Mouse (Mus musculus) layer of hippocampus, adult 2 months (tissue): ENCODE results near the gene Tmem38b. TPM values are rescaled to one million over a fixed set of nuclear protein-coding genes. Genes with fewer than 3 reads are reported as not detected.

ENCODE experiments used
- DNase-seq, 2 experiments: peaks; one replicate each; pipeline ENCODE4 v3.0.0; 2022; ENCODE audit warnings: low spot score in 2 of 2
- H3K27ac ChIP-seq: fragments of 200-600 bp; 2 replicates; pipeline ENCODE4 v1.8.1; 2022
- H3K4me3 ChIP-seq: fragments of 200-600 bp; 2 replicates; pipeline ENCODE4 v1.8.1; 2022; ENCODE audit warnings: mild to moderate bottlenecking
- CTCF ChIP-seq: fragments of 200-600 bp; conservative IDR thresholded peaks from 2 replicates; pipeline ENCODE4 v1.8.1; 2022; ENCODE audit warnings: antibody characterized with exemption, mild to moderate bottlenecking, moderate library complexity
- long read RNA-seq, 2 experiments: library from polyadenylated mRNA; stranded (forward); transcript quantifications; one replicate each; pipeline ENCODE4 v2.0.0; 2021; ENCODE audit warnings: borderline mapping rate in 2 of 2
- total RNA-seq, 2 experiments: library from RNA; stranded (reverse); gene quantifications; 2 replicates each; pipeline ENCODE4 v1.2.3; 2021

Gene Tmem38b
- 10 to 100 TPM; 14.9 to 21.6 TPM for total RNA-seq
- long read RNA-seq, experiment 1, partial matches to known transcripts, result 1 of 5 reads
- long read RNA-seq, experiment 1, other reads (novel, unspliced or antisense), result 0 of 5 reads
- long read RNA-seq, experiment 2, partial matches to known transcripts, result 0 of 4 reads
- long read RNA-seq, experiment 2, other reads (novel, unspliced or antisense), result 0 of 4 reads

DNA sequence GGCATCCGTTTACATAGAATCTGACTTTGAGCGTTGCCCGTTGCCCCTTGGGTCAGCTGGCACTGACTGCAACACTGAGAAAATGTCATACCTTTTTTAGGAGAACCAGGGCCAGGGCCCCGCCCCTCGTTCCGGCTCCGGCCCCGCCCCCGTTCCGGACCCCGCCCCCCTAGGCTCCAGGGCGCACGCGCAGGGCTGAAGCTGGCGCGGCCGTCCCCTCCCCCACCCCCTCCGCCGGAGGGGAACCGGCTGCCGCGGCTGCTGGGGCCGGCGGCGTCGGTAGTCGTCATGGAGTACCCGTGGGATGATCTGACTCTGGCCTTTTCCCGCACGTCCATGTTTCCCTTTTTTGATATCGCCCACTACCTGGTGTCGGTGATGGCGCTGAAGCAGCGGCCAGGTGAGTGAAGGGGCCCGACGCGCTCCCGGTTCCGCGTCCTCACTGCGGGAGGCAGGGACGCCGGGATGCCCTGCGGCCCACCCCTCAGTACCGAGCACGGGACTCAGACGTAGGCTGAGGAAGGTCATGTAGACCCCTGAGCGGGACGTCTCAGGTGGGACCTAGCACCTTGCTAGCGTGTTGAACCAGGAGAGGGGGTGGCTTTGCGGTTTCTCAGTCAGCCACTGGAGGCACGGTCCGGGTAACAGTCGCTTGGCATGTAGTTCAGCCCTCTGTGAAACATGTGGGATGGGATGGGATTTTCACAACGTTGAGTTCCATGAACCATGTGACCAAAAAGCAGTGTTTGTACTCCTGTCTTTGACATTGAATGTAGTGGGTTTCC, at the start of gene Tmem38b:
Gene Tmem38b, plus strand, starts transcription at position 225 of the 785 bp plus-strand sequence.
- H3K4me3 ChIP-seq, result peak within 1 kb of the TSS; percentile 88
- DNase-seq, result peak; percentile 56 to 80
- peak; percentile 58 for TF ChIP-seq CTCF
- peak within 1 kb of the TSS; percentile 93 for H3K27ac ChIP-seq

DNA sequence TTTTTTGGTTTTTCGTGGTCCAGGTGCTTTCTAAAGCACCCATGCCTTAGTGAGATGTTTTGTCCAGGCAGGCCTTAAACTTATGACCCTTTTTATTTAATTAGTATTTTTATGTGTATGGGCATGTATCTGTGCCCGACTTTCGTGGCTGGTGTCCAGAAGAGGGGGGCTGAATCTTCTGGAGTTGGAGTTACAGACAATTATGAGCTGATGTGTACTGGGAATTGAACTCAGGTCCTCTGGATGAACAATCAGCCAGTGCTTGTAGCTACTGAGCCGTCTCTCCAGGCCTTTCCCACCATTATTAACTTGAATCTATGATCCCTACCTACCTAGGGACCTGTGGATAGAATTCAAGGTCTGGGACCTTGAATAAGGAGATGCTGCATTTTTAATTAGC, 44.4 kb upstream of the Tmem38b start:
- TF ChIP-seq CTCF, result no peak
- Histone ChIP-seq H3K27ac (no peak overlapping the region), H3K4me3 (no peak overlapping the region)
- no peak for DNase-seq

DNA sequence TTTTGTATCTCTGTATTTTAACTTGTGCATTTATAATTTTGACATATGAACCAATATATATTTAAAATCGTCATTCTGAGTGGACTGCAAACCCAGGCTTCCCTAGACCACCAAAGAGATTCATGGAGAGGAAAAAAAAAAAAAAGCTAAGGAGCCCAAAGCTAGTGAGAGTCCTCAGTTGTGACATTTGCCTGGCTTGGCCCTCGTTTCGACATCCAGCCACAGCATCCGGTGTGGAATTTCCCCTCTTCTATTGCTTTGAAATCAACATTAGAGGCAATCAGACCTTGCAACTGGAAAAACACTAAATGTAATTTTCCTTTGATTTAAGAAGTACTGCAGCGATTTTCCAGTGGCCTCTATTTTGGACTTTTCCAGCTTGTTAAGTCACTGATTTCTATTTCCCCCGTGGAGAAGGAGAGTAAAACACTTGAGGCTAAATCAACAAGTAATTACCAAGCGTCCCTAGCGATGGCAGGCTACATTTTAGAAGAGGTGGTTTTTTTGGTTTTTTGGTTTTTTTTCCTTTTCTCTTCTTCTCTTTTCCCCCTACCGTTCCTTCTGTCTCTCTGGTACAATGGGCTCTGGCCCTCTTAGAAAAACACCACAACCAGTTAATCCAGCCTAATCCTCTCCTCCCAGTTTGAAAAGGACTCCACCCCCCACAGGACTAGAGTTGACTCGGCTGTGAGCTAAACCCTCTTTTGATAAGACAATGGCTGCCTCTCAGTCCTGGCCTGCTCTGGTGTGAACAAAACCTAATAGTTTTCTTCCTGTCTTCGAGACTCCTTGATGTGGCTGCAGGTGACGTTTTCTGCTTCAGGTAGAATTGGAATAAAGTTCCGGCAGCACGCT, 43.4 kb upstream of the Tmem38b start:
- Histone ChIP-seq H3K27ac (no peak overlapping the region), H3K4me3 (no peak overlapping the region)
- DNase-seq, result no peak
- no peak for TF ChIP-seq CTCF

DNA sequence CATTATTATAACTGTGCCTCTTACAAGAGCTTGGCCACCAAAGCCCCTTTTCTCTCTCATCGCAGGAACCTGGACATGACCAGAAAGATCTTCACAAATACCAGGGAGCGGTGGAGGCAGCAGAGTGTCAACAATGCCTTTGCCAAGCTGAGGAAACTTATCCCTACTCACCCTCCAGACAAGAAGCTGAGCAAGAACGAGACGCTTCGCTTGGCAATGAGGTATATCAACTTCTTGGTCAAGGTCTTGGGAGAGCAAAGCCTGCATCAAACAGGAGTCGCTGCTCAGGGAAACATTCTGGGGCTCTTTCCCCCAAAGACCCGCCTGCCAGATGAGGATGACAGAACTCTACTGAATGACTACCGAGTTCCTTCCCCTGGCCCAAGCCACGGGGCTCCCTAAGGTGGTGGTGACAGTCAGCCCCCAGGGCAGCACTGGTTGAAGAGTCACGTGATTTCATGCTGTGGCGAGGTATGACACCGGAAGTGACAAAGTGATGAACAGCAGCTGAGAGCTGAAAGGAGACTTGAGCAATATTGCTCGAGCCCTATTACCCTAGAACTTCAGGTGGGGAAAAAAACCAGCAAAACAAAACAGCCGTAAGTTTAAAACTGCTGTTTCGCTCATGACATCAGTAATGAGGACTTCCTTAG, 40.0 kb upstream of the Tmem38b start:
- DNase-seq, result no peak
- no peak for TF ChIP-seq CTCF
- Histone ChIP-seq H3K4me3 (no peak overlapping the region), H3K27ac (no peak overlapping the region)

DNA sequence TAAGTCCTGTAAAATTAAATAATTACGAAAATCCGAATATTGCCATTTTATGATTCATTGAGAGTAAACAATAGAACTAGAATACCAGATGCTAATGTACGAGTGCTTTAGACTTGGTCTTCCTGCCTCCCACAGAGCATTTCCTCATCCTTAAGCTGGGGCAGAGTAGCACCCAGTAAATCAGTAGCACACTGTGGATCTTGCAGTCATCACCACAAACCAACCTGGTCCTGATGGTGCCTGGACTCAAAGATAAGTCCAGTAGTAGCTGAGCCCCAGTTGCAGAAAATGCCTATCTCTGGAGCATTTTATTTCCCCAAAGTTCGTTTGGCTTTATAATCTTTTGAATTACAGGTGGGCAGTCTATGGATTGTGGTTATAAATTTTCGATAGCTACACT, 39.0 kb upstream of the Tmem38b start:
- no peak overlapping the region for H3K27ac ChIP-seq
- DNase-seq, result no peak
- TF ChIP-seq CTCF, result no peak
- no peak overlapping the region for H3K4me3 ChIP-seq

DNA sequence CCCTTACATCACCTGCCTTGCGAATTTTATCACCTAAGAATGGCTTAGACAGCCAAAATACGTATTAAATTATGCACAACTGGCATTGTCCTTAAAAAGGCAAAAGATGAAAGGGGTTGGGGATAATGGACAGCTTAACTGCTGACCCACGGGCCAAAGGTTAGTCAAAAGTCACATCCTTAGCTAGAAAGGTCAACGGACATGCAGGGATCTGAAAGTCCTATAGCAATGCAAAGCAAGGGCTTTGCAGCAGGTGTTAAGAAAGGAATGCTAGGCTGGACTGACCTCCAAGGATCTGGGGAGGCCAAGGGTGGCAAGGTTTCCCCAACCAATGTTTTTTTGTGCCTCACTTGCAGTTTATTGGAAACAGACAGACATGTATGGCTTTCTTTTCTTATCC, 36.5 kb upstream of the Tmem38b start:
- DNase-seq, result no peak
- TF ChIP-seq CTCF, result no peak
- Histone ChIP-seq H3K27ac (no peak overlapping the region), H3K4me3 (no peak overlapping the region)

DNA sequence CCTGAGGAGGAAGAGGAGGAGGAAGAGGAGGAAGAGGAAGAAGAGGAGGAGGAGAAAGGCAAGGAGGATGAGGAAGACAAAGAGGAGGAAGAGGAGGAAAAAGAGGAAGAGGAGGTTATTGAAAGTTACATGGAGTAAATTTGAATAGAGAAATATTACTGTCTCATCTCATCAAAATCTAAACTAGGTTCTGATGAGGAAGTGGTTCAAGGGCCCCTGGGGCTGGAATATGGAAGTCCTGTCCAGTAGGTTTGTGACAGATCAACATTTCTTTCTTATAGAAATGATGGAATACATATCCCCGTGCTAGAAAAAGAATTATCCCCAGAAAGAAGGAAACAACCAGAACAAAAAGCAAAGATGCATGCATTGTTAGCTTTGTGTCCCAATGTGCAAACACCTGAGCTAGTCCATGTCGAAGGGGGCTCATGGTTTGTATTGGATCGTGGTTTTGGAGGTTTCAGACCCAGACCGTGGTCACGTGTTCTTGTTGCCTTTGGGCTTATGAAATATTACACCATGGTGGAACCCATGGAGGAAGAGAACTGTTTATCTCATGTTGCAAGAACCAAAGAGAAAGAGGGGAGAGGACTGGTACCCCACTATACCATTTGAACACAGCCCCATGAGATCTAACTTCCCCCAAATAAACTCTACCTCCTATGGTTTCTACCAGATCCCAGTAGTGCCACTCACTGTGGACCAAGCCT, 31.4 kb upstream of the Tmem38b start:
- H3K4me3 ChIP-seq, result no peak overlapping the region
- no peak for TF ChIP-seq CTCF
- no peak for DNase-seq
- no peak overlapping the region for H3K27ac ChIP-seq

DNA sequence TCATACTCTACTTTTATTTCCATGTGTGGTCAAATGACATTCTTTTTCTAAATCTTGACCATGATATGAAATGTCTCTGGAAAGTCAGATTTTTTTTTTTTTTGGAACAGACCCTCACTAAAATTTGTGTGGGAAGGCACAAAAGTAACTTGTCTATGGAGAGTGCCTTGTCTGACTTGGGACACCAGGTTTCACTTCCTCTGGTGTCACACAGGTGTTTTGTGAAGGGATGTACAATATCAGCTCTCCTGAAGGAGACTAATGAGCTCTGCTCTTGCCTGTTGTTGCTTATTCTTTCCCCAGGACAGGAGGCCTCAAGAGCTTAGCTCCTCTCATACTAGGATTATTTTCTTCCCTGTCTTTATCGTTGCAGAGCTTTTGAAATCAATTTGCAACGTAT, 30.8 kb upstream of the Tmem38b start:
- no peak for TF ChIP-seq CTCF
- no peak overlapping the region for H3K4me3 ChIP-seq
- no peak for DNase-seq
- H3K27ac ChIP-seq, result no peak overlapping the region

DNA sequence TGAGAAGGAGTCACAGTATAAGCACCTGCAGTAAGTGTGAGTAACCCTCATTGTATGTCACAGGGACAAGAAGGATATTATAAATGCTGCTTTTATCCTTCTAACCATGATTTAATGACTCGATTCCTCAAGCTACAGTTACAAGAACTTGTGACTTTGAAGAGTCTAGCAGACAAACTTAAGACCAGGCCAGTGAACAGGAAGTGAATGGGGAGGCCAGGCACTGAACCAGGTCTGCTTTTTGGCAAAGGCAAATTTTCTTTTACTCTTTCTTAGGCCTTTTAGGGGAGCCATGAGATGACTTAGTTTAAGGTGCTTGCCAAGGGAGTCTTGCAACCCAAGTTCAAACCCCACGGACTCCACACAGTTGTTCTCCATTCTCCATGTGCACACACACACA, 30.1 kb upstream of the Tmem38b start:
- DNase-seq, result no peak
- H3K27ac ChIP-seq, result no peak overlapping the region
- TF ChIP-seq CTCF, result no peak
- H3K4me3 ChIP-seq, result no peak overlapping the region

DNA sequence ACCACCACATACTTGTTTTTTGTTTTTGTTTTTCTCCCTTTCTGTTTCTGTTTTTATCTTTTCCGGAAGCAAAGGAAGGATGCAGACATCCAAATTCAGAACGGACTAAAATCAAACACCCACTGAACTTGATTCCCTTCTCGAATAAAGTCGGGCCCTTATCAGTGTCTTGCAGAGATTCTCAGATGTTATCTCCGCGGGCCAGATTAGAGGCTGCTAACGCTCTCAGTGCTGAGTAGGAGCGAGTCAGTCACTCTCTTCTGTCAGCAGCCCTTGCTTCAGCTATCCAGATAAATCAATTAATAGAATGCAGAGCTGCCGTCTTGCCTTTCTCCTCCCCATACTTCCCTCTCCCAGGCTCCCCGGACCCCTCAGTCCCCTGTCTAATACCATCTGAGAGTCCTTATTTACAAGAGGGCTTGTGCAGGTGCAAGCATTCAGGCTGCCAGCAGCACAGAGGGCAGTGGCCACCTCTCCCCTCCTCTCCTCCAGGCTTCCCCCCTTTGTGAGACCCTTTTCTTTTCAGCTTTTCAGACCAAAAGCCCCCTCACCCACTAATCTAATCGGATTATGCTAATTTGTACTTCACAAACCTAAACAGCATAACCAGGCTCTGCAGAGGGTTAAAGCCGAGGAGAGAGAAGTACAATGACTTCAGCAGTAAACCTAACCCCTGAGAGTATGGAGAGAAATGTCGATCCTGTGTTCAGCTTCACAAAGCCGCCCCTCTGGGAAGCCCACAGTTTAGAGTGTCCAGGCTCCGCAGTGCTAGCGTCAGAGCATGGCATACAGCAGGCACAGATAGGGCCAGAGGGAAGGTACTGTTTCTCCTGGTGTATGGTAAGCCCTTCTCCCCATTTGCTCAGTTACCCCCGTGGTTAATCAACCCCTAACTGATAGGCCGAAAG, 28.7 kb upstream of the Tmem38b start:
- H3K27ac ChIP-seq, result no peak overlapping the region

DNA sequence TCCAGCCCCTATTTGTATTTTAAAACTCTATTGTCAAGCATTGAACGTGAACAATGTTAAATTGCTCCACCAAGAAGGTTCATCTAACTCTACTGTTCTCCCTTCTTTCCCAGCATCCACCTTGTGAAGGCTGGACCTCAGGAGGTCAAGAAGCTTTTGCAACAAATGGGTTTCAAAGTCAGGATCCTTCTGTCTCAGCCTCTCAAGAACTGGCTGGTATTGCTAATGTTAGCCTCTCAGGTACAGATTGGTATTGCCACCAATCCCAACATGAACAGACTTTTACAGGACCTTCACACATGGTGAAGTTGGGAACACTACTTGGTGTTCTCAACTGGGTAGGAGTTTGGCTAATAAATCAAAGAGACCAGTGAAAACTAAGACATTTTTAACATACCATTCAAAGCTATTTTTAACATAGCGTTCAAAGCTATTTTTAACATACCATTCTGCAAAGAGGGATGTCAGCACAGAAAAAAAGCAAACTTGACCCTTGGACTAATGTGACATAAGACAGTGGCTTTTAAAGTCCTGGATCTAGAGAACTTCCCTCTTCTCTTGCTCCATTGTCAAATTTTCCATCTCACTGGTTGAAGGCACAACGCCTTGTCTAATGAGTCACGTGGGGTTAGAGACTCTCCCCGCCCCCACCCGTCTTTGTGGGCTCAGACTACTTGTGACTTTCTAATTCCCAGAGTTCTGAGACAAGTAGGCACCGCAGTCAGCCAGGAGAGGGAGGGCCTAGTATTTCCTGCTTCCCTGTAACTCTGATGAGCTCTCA, 26.8 kb upstream of the Tmem38b start:
- no peak for TF ChIP-seq CTCF
- Histone ChIP-seq H3K27ac (no peak overlapping the region), H3K4me3 (no peak overlapping the region)
- DNase-seq, result no peak

More for the DNA sequence above, 28.7 kb upstream of the Tmem38b start:
- TF ChIP-seq CTCF, result no peak
- DNase-seq, result no peak
- no peak overlapping the region for H3K4me3 ChIP-seq
